Mouse (Mus musculus): ENCODE data around the gene Tcn2. TPM values are rescaled to one million over a fixed set of nuclear protein-coding genes. Genes with fewer than 3 reads are reported as not detected.
"Not testable (repeated sequence)": the region's sequence is repeated elsewhere in the genome, so short reads cannot be mapped to it uniquely, and the experiment has no call there.

Gene Tcn2
- polyA plus RNA-seq, 1 experiment from 2014 or later = 158 TPM

GRCm38 (mm10) chr11:3912875-3913271 lies 19.1 kb downstream of the Tcn2 start:
- no peaks in the 10 kb centered on the region for H3K27me3 ChIP-seq
- no peak for TF ChIP-seq CTCF (IDR thresholded peaks at IDR 0.05)
- in situ Hi-C loops (cut with MboI; ENCODE audit: low pct_unique_long_range_greater_than_20kb) = no loop called here
- DNase-seq (ENCODE audit: low read depth, low spot score) (no peak), ATAC-seq (peak; percentile 32)
- POLR2A ChIA-PET = interaction anchor here (2.0 kb wide), 1 partner anchor 10 kb away, joined by 12 read pairs; no protein-coding TSS in a partner anchor
- CTCF ChIA-PET = interaction anchor here (3.2 to 3.3 kb wide), 2 partner anchors 10 to 34 kb away, joined by 15 to 17 read pairs; no protein-coding TSS in a partner anchor

GRCm38 (mm10) chr11:3912100-3912874 lies 19.7 kb downstream of the Tcn2 start:
- POLR2A ChIA-PET = no interaction called here
- no peaks in the 10 kb centered on the region for H3K27me3 ChIP-seq
- no peak for TF ChIP-seq CTCF (IDR thresholded peaks at IDR 0.05)
- DNase-seq (ENCODE audit: low read depth, low spot score) = no peak
- CTCF ChIA-PET = interaction anchor here (1.3 to 3.2 kb wide), 2 partner anchors 10 kb away, joined by 6 to 15 read pairs; no protein-coding TSS in a partner anchor
- ATAC-seq = no peak
- in situ Hi-C loops (cut with MboI; ENCODE audit: low pct_unique_long_range_greater_than_20kb) = no loop called here

GRCm38 (mm10) chr11:3911440-3911839 lies 20.5 kb downstream of the Tcn2 start:
- POLR2A ChIA-PET = interaction anchor here (0.6 to 1.0 kb wide), 2 partner anchors 9 to 399 kb away, joined by 4 to 5 read pairs; no protein-coding TSS in a partner anchor
- DNase-seq (ENCODE audit: low read depth, low spot score); H3K27me3 ChIP-seq; ATAC-seq; in situ Hi-C loops (cut with MboI; ENCODE audit: low pct_unique_long_range_greater_than_20kb): not testable (repeated sequence)
- CTCF ChIA-PET = interaction anchor here (1.0 to 1.3 kb wide), 4 partner anchors 9 to 25 kb away, joined by 3 to 6 read pairs (median 4); no protein-coding TSS in a partner anchor

GRCm38 (mm10) chr11:3910513-3911310 lies 21.2 kb downstream of the Tcn2 start:
- ChIA-PET POLR2A (interaction anchor here (0.6 to 1.0 kb wide), 3 partner anchors 8 to 399 kb away, joined by 3 to 5 read pairs (median 4); no protein-coding TSS in a partner anchor), CTCF (interaction anchor here (1.0 to 1.3 kb wide), 4 partner anchors 8 to 24 kb away, joined by 3 to 6 read pairs (median 4); no protein-coding TSS in a partner anchor)
- DNase-seq (ENCODE audit: low read depth, low spot score) (no peak), ATAC-seq (no peak)
- in situ Hi-C loops (cut with MboI; ENCODE audit: low pct_unique_long_range_greater_than_20kb) = no loop called here
- no peak for TF ChIP-seq CTCF (IDR thresholded peaks at IDR 0.05)
- no peaks in the 10 kb centered on the region for H3K27me3 ChIP-seq

- in situ Hi-C loops (cut with MboI; ENCODE audit: low pct_unique_long_range_greater_than_20kb) = no loop called here
- no peaks in the 10 kb centered on the region for H3K27me3 ChIP-seq
- no peak for DNase-seq (ENCODE audit: low read depth, low spot score)
- ATAC-seq = no peak
- no peak for TF ChIP-seq CTCF (IDR thresholded peaks at IDR 0.05)
- POLR2A ChIA-PET = no interaction called here
- CTCF ChIA-PET = no interaction called here
Measured at GRCm38 (mm10) chr11:3909236-3909635, 22.7 kb downstream of the Tcn2 start.

GRCm38 (mm10) chr11:3905446-3905845 lies 26.5 kb downstream of the Tcn2 start:
- CTCF ChIA-PET = interaction anchor here (1.7 to 1.9 kb wide), 2 partner anchors 9 to 16 kb away, joined by 5 to 7 read pairs; partner anchors contain the start of gene Slc35e4
- POLR2A ChIA-PET = no interaction called here
- ATAC-seq (peak; percentile 34), DNase-seq (ENCODE audit: low read depth, low spot score) (no peak)
- no peaks in the 10 kb centered on the region for H3K27me3 ChIP-seq
- TF ChIP-seq CTCF (IDR thresholded peaks at IDR 0.05) = no peak
- in situ Hi-C loops (cut with MboI; ENCODE audit: low pct_unique_long_range_greater_than_20kb) = no loop called here

- in situ Hi-C loops (cut with MboI; ENCODE audit: low pct_unique_long_range_greater_than_20kb) = no loop called here
- CTCF ChIA-PET = interaction anchor here (1.9 kb wide), 1 partner anchor 9 kb away, joined by 7 read pairs; the partner anchor contains the start of gene Slc35e4
- TF ChIP-seq CTCF (IDR thresholded peaks at IDR 0.05) = no peak
- POLR2A ChIA-PET = no interaction called here
- H3K27me3 ChIP-seq = no peaks in the 10 kb centered on the region
- ATAC-seq (no peak), DNase-seq (ENCODE audit: low read depth, low spot score) (no peak)
Measured at GRCm38 (mm10) chr11:3904673-3905072, 27.3 kb downstream of the Tcn2 start.

- POLR2A ChIA-PET = interaction anchor here (0.7 to 1.9 kb wide), 3 partner anchors 8 to 330 kb away, joined by 3 to 12 read pairs (median 5); partner anchors contain the start of gene Slc35e4
- CTCF ChIA-PET = interaction anchor here (1.1 to 2.0 kb wide), 4 partner anchors 8 to 23 kb away, joined by 3 to 15 read pairs (median 5); partner anchors contain the start of gene Slc35e4
- in situ Hi-C loops (cut with MboI; ENCODE audit: low pct_unique_long_range_greater_than_20kb) = no loop called here
- ATAC-seq (no peak), DNase-seq (ENCODE audit: low read depth, low spot score) (no peak)
- TF ChIP-seq CTCF (IDR thresholded peaks at IDR 0.05) = no peak
- H3K27me3 ChIP-seq = no peaks in the 10 kb centered on the region
Measured at GRCm38 (mm10) chr11:3903046-3903445, 28.9 kb downstream of the Tcn2 start.

- DNase-seq (ENCODE audit: low read depth, low spot score) = no peak
- in situ Hi-C loops (cut with MboI; ENCODE audit: low pct_unique_long_range_greater_than_20kb) = no loop called here
- TF ChIP-seq CTCF (IDR thresholded peaks at IDR 0.05) = no peak
- no peak for ATAC-seq
- CTCF ChIA-PET = interaction anchor here (0.8 to 2.0 kb wide), 6 partner anchors 9 to 22 kb away, joined by 3 to 15 read pairs (median 5); partner anchors contain the start of gene Slc35e4
- POLR2A ChIA-PET = interaction anchor here (1.4 to 1.9 kb wide), 2 partner anchors 9 to 11 kb away, joined by 5 to 12 read pairs; partner anchors contain the start of gene Slc35e4
- no peaks in the 10 kb centered on the region for H3K27me3 ChIP-seq
Measured at GRCm38 (mm10) chr11:3902516-3902915, 29.4 kb downstream of the Tcn2 start.

GRCm38 (mm10) chr11:3900296-3900695 lies 31.7 kb downstream of the Tcn2 start:
- ChIA-PET CTCF (interaction anchor here (1.0 to 1.2 kb wide), 2 partner anchors 8 to 10 kb away, joined by 3 read pairs; no protein-coding TSS in a partner anchor), POLR2A (no interaction called here)
- TF ChIP-seq CTCF (IDR thresholded peaks at IDR 0.05) = no peak
- DNase-seq (ENCODE audit: low read depth, low spot score) (no peak), ATAC-seq (no peak)
- H3K27me3 ChIP-seq = no peaks in the 10 kb centered on the region
- in situ Hi-C loops (cut with MboI; ENCODE audit: low pct_unique_long_range_greater_than_20kb) = no loop called here
